Mouse (Mus musculus) hematopoietic stem cell, adult 5-6 weeks (primary cell): ENCODE data around the gene Krtap4-1. TPM values are rescaled to one million over a fixed set of nuclear protein-coding genes. Genes with fewer than 3 reads are reported as not detected.
"Not testable (repeated sequence)": the region's sequence is repeated elsewhere in the genome, so short reads cannot be mapped to it uniquely, and the experiment has no call there.

Experiments used
- ATAC-seq, 2 experiments: fragments of 125-278 bp in 1 of 2; replicated peaks in 1 of 2; 2 replicates each; pipeline ENCODE4 v1.8.0; 2016 to 2017; ENCODE audit warnings: inconsistent platforms in 2 of 2, mild to moderate bottlenecking in 2 of 2, moderate number of reproducible peaks in 2 of 2, low read depth in 1 of 2, moderate TSS enrichment in 1 of 2; ENCODE audit not compliant: low FRiP score in 2 of 2, poor library complexity in 2 of 2, severe bottlenecking in 2 of 2, insufficient read depth in 1 of 2, low TSS enrichment in 1 of 2
- total RNA-seq: library from RNA; stranded (forward); fragments of 172-1452, 232-1000 nt; gene quantifications from 2 replicates; pipeline ENCODE4 v1.2.3, GENCODE M21; 2017

Gene Krtap4-1
- not detected in 2 replicates for total RNA-seq

DNA sequence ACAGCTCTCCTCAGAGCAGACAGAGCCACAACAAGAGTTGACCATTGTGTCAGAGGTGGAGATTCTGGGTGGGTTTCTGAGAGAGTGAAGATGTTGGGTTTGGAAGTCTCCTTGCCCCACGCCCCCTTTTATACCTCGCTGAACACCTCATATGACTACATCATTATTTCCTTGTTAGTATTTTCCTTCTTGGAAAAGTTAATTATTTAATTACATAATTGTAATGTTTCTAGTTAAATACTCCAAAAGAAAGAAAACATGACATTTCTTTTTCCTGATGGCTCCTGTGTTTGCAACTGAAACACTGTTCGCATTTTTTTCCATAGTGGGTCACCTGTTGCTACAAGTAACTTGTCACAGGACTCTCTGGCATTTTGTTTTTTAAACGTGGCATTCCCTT is at the start of gene Krtap4-1:
Gene Krtap4-1, minus strand, starts transcription at position 101 of the 400 bp plus-strand sequence.
- no peak for ATAC-seq

DNA sequence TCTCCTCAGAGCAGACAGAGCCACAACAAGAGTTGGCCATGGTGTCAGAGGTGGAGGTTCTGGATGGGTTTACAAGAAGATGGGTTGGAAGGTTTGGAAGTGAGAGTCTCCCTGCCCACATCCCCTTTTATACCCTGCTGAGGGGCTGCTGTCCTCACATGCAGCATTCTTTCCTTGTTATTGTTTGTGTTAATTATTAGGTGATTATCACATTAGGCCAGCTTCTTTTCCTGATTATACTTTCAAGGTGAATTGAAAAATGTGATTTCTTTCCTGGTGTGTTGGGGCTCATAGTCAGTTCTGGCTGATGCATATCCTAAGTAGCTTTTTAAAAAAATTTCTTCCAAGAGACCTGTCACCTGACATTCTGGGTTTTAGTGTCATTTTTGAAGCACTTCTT is 37.8 kb upstream of the Krtap4-1 start, which contains the start of gene Krtap4-6:
Gene Krtap4-6, minus strand, starts transcription at position 101 of the 400 bp plus-strand sequence.
- no peak for ATAC-seq

DNA sequence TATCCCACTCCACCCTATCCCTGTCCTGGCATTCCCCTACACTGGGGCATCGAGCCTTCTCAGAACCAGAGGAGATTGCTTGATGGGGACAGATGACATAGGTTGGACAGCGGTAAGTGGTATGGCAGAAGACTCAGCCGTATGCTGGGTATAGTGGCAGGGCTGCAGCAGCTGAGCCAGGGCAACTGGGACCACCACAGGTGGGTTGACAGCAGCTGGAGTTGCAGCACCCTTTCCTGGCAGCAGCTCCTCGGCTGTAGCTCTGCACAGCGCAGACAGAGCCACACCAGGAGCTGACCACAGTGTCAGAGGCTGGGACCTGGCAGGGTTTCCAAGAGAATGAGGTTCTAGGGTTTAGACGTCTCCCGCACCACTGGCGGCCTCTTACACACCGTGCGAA is 34.8 kb upstream of the Krtap4-1 start:
- no peak for ATAC-seq

DNA sequence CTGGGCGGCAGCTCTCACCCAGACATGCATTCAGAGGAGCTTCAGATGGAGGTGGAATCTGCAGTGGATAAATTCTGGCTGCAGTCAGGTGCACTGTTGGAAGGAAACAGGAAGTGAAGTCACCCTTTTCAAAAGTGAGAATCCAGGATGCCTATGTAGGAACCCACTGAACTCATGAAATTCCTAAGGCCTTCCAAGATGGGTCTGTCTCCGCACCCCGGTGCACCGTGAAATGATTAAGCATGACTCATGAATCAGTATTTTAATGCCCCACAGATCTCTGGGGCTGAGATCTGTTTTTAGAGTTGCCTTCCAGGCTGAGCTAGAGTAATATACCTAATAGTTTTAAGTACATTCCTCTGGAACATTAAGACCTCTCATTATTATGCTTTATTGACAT is 31.2 kb upstream of the Krtap4-1 start:
- ATAC-seq: no peak

DNA sequence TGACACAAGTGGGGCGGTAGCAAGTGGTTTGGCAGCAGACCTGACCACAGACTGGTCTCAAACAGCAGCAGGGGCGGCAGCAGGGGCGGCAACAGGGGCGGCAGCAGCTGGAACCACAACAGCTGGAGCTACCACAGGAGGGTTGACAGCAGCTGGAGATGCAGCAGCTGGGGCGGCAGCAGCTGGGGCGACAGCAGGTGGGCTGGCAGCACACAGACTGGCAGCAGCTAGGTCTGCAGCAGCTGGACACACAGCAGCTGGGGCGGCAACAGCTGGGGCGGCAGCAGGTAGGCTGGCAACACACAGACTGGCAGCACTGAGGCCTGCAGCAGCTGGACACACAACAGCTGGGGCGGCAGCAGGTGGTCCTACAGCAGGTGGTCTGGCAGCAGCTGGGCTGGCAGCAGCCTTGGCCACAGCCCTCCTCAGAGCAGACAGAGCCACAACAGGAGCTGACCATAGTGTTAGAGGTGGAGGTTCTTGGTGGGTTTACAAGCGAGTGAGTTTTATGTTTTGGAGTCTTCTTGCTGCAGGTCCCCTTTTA is 30.5 kb upstream of the Krtap4-1 start, which contains the start of gene Gm11563:
Gene Gm11563, minus strand, starts transcription at position 494 of the 544 bp plus-strand sequence.
- ATAC-seq: not testable (repeated sequence)

DNA sequence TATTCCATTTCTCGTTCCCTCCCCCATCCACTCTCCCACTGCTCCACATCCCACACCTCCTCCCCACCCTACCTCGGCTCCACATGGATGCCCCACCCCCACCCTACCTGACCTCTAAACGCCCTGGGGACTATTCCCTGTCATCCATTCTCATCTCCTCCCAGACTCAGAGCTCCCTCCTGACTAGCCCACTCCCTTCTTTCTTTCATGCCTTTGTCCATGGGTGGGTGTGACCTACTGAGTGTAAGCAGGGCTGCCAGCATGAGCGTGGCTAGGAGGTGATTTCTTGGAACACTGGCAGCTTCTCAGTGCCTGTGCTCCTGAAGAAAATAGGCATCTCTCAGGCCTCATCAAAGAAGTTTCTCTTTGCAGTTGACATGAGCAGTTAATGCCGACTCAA is 29.0 kb upstream of the Krtap4-1 start:
- no peak for ATAC-seq

DNA sequence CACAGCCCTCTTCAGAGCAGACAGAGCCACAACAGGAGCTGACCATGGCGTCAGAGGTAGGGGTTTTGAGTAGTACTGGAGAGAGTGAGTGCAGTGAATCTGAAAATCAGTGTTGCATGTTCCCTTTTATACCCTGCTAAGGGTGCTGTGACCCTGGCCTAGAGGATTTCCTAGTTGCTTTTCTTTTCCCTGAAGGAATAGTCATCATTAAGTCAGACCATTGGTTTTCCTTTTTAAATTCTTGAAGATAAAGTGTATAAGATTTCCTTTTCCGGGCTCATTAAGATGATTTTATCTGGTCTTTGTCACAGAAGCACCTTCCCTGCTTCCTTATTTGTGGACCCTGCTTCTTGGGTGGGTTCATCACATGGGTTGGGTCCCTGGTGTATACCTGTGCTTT is 22.1 kb upstream of the Krtap4-1 start, which contains the start of gene Gm11555:
Gene Gm11555, minus strand, starts transcription at position 101 of the 400 bp plus-strand sequence.
- ATAC-seq: no peak

DNA sequence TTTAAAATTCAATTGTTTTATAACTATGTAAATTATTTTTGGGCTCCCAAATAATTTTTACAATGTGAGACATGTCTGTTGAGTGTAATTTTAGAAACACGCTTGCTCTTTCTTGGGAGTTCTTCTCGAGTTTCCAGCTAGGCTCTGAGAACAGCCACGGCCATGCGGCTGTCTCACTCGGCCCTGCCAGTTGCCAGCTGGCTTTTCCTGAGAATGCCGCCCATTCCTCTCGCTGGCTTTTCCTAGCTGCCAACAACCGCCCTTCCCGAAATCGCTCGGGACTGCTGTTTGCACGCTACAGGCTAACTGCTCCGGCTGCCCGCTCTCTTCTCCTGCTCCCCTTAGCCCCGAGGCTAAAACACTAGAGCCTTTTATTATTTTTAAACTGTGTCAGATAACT is 18.4 kb upstream of the Krtap4-1 start:
- ATAC-seq: no peak

DNA sequence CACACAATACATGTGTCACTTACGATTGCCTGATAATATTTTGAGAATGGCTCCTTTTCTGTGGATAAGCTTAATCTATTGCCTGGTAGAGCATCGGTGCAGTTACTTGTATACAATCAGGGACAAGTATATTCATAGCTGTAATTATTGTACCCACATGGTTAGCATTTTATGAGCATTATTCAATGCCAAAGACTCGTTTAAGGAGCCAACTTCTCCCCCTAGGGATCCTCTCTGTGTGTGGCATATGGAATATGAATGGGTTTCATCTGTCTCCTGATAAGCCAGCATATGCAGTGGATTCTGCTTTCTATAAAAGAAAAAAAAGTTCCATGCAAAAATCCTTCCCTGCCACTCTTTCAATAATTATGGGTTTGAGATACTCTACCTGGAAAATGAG is 16.3 kb upstream of the Krtap4-1 start:
- no peak for ATAC-seq

DNA sequence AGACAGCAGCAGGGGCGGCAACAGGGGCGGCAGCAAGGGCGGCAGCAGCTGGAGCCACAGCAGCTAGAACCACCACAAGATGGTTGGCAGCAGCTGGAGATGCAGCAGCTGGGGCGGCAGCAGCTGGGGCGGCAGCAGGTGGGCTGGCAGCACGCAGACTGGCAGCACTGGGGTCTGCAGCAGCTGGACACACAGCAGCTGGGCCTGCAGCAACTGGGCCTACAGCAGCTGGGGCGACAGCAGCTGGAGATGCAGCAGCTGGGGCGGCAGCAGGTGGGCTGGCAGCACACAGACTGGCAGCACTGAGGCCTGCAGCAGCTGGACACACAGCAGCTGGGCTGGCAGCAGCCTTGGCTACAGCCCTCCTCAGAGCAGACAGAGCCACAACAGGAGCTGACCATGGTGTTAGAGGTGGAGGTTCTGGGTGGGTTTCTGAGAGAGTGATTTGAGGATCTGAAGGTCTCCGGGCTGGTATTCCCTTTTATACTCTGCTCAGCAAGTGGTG is 15.6 kb upstream of the Krtap4-1 start, which contains the start of gene Krtap4-7:
Gene Krtap4-7, minus strand, starts transcription at position 455 of the 505 bp plus-strand sequence.
- ATAC-seq: not testable (repeated sequence)

DNA sequence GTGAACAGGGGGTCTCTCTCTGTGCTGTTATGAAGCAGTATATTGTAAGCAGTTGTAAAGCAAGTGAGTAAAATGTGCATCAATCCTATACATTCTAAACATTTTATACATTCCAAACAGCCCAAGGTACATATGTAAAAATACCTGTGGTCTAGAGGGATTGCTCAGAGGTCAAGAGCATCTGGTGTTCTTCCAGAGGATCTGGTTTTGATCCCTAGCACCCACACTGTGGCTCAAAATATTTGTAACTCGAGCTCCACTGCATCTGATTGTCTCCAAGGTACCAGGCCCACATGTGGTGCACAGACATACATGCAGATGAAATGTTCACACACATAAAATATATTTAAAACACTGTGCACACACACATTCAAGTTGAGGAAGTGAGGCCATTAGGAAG is 12.9 kb upstream of the Krtap4-1 start:
- no peak for ATAC-seq

DNA sequence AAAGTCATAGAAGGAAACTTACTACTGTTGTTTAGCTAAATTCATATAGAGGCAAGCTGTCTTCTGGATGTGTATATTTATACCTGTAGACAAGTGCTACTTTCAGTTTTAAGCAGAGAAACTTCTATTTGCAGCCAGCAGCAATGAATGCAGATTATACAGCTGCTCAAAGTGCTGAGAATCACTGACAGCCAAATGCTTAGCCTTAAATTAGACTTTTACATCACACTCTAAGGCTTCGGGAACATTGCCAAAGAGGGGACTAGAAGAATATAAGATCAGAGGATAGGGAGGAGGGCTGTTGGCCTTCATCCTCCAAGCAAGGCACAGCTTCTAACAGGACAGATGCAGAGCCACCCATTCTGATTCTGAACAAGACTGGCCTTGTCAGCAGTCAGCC is 9.0 kb upstream of the Krtap4-1 start:
- ATAC-seq: no peak

DNA sequence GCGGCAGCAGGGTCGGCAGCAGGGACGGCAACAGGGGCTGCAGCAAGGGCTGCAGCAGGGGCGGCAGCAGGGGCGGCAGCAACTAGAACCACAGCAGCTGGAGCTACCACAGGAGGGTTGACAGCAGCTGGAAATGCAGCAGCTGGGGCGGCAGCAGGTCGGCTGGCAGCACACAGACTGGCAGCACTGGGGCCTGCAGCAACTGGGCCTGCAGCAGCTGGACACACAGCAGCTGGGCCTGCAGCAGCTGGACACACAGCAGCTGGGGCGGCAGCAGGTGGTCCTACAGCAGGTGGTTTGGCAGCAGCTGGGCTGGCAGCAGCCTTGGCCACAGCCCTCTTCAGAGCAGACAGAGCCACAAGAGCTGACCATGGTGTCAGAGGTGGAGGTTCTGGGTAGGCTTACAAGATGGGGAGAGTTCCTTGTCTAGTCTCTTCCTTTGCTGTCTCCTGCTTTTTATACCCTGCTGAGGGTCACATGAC is 6.7 kb upstream of the Krtap4-1 start, which contains the start of gene Krtap4-2:
Gene Krtap4-2, minus strand, starts transcription at position 432 of the 482 bp plus-strand sequence.
- ATAC-seq: no peak

DNA sequence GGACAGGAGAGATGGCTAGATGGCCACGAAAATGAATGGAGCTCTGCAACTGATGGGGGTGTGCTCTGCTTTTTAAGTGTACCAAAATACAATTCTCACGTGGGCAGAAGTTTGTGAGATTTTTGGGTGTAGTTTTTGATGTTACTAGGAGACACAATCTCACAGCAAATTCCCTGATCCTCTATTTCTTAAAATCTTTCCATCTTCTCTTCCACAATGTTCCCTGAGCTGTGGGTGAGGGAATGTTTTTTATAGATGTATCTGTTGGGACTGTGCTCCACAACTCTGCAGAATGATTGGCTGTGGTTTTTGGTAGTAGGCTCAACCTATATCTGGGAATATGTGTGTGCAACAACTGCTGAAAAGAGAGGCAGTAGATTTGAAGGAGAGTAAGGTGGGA is 5.3 kb upstream of the Krtap4-1 start:
- no peak for ATAC-seq

DNA sequence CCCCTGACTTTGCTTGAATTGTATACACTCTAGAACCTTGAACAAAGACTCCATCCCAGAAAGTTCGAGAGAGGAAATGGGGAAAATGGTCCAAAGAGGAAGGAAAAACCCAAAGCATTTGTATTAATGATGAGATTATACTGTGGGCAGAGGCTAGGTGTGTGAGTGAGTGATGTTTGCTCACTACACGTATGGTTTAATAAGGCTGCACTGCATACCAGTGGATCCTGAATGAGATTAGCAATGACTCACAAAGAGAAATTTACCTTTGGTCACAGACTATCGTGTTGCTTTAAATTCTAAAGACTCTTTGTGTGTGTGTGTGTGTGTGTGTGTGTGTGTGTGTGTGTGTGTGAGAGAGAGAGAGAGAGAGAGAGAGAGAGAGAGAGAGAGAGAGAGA is 2.9 kb upstream of the Krtap4-1 start:
- no peak for ATAC-seq

DNA sequence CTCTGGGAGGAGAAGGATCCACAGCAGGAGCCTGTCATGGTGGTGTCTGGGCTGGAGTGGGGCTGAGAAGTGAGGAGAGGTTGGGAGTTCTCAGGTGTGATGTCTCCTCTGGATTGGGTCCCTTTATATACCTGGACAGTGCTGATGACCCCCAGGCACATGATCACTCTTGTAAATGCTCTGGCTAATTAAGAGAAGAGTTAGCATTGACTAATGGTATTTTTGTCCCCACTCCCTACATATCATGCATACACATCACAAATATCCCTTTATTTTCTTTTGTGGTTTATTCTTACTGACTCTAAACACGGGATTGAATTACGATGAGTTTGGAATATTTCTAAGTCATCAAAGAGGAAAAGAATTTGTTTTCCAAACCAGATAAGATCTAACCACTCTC is 7.7 kb downstream of the Krtap4-1 start, which contains the start of gene Gm11562:
Gene Gm11562, minus strand, starts transcription at position 101 of the 400 bp plus-strand sequence.
- no peak for ATAC-seq

DNA sequence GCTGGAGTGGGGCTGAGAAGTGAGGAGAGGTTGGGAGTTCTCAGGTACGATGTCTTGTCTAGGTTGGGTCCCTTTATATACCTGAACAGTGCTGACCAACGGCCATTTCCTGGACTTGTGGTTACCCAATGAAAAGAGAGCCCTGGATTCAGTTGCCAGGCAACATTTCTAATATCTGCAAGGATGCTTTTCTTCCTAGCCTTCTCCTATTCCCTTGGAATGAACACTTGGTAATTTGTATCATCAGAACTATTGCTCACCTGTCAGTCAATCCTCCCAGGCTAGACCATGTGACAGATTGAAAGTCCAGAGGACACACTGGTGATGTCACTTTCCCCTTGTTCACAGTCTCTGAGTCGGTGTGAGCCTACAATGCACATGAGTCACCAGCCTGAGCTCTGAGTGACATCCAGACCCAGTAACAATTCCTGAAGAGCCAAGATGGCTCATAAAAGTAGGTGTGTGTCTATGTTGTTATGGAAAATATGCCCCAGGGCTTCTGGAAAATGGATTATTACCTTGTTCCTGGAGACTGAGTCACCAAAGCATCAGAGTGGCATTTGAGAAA is 13.2 kb downstream of the Krtap4-1 start, which contains the start of gene Krtap2-4:
Gene Krtap2-4, minus strand, starts transcription at position 51 of the 568 bp plus-strand sequence.
- no peak for ATAC-seq

DNA sequence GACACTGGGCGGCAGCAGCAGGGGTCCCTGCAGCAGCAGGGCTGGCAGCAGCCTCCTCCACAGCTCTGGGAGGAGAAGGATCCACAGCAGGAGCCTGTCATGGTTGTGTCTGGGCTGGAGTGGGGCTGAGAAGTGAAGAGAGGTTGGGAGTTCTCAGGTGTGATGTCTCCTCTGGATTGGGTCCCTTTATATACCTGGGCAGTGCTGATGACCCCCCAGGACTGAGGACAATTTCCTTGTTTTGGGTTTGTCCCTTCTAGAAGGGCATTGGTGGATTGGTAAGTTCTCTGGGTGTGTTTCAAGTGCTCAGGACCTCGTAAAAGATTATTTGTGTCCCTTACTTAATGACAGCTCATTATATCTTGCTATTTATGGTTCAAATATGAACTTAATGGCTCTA is 17.9 kb downstream of the Krtap4-1 start, which contains the start of gene Gm11937:
Gene Gm11937, minus strand, starts transcription at position 101 of the 400 bp plus-strand sequence.
- not testable (repeated sequence) for ATAC-seq
